Mouse (Mus musculus) hindbrain, embryonic 13.5 days (tissue): ENCODE measurements around the gene Klre1. TPM values are rescaled to one million over a fixed set of nuclear protein-coding genes. Genes with fewer than 3 reads are reported as not detected.
A peak's percentile ranks its signal among the peaks of the same experiment; 100 is the strongest.

ENCODE experiments used
- ATAC-seq: fragments of 200-750 bp; cut with Nextera tagmentation; 2 replicates; pipeline ENCODE4 v1.8.0; 2017; ENCODE audit warnings: moderate TSS enrichment; ENCODE audit not compliant: low FRiP score
- H3K27ac ChIP-seq: fragments of 300-500 bp; sonication (generic); 2 replicates; pipeline ENCODE4 v1.5.1; 2015; ENCODE audit warnings: inconsistent platforms, mild to moderate bottlenecking, moderate library complexity
- H3K27me3 ChIP-seq: fragments of 300-500 bp; sonication (generic); 2 replicates; pipeline ENCODE4 v1.6.1; 2015; ENCODE audit warnings: mild to moderate bottlenecking, inconsistent platforms
- H3K36me3 ChIP-seq: fragments of 300-500 bp; sonication (generic); 2 replicates; pipeline ENCODE4 v1.6.1; 2015; ENCODE audit warnings: mild to moderate bottlenecking, inconsistent platforms
- H3K4me1 ChIP-seq: fragments of 300-500 bp; sonication (generic); replicated peaks from 2 replicates; pipeline ENCODE4 v1.6.1; 2015; ENCODE audit warnings: inconsistent platforms
- H3K4me2 ChIP-seq: fragments of 300-500 bp; sonication (generic); 2 replicates; pipeline ENCODE4 v1.6.1; 2015; ENCODE audit warnings: inconsistent platforms, mild to moderate bottlenecking, moderate library complexity
- H3K4me3 ChIP-seq: fragments of 300-500 bp; sonication (generic); 2 replicates; pipeline ENCODE4 v1.5.1; 2015; ENCODE audit warnings: mild to moderate bottlenecking, inconsistent platforms
- H3K9ac ChIP-seq: fragments of 300-500 bp; sonication (generic); 2 replicates; pipeline ENCODE4 v1.6.1; 2015; ENCODE audit warnings: mild to moderate bottlenecking, inconsistent platforms
- H3K9me3 ChIP-seq: fragments of 300-500 bp; sonication (generic); 2 replicates; pipeline ENCODE4 v1.6.1; 2016; ENCODE audit warnings: inconsistent platforms
- WGBS: fragments of 180-500 bp; shearing (Covaris S2); methylation state at CpG from one replicate; pipeline ENCODE4 v1.1.7; 2015; 5-methylcytosine and 5-hydroxymethylcytosine counted together
- polyA plus RNA-seq: library from polyadenylated mRNA; unstranded; fragments of >200 nt; fragmentation: Nextera tagmentation; extraction: Ambion mirVana; gene quantifications from 2 replicates; pipeline ENCODE4 v1.2.1, GENCODE M21; 2015

The Klre1 gene
- polyA plus RNA-seq = 0.10 TPM in 1 of 2 replicates, not detected in the other

DNA sequence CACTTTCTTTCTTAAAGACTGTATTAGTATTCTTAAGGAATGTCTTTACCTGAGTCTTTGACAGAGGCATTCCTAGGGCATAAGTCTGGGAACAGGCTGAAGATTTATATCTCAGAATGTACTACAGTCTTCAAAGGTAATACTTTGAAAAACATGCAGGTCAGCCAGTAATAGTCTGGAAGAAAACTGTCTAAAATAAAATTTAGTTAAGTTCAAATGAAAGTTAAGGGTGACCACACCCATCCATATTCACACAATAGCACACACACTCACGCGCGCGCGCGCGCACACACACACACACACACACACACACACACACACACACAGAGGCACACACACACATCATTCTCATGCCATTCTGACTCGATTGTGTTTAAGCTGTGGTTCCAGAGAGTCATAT lies at the start of gene Klre1:
Gene Klre1, plus strand, starts transcription at position 301 of the 400 bp plus-strand sequence.
- Histone ChIP-seq H3K9ac (no peak within 1 kb of the TSS), H3K9me3 (no peaks in the 10 kb centered on the region), H3K27ac (no peak within 1 kb of the TSS), H3K27me3 (no peaks in the 10 kb centered on the region), H3K36me3 (no peaks in the 10 kb centered on the region), H3K4me3 (no peak within 1 kb of the TSS), H3K4me2 (no peak within 1 kb of the TSS), H3K4me1 (no peaks in the 10 kb centered on the region)
- ATAC-seq = no peak
- 93% methylated on average over 8 of the region's 8 CpGs for WGBS

DNA sequence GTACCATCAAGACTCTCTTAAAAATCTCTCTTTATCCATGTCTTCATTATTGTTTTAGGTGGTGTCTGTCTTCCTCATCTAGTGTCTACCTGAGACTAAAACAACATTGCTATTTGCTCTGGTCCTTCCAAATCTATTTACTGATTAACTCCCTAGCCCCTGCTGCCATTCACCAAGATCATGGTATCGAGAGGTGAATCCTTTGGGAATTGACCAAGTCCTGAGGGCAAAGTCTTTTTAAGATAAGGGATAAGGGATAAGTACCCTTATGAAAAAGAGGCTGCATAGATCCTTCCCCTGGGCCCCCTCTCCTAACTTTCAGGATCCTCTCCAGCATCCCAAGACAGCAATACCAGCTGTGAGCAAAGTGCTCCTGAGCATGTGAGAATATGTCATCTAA lies 48.1 kb upstream of the Klre1 start:
- Histone ChIP-seq H3K27me3 (no peaks in the 10 kb centered on the region), H3K9ac (no peak overlapping the region), H3K4me1 (peaks cover 9% of the 10 kb centered on the region), H3K36me3 (no peaks in the 10 kb centered on the region), H3K27ac (no peak overlapping the region), H3K9me3 (no peaks in the 10 kb centered on the region), H3K4me2 (no peak overlapping the region), H3K4me3 (no peak overlapping the region)
- WGBS = 79% methylated on average over 1 of the region's 1 CpGs
- ATAC-seq = no peak

DNA sequence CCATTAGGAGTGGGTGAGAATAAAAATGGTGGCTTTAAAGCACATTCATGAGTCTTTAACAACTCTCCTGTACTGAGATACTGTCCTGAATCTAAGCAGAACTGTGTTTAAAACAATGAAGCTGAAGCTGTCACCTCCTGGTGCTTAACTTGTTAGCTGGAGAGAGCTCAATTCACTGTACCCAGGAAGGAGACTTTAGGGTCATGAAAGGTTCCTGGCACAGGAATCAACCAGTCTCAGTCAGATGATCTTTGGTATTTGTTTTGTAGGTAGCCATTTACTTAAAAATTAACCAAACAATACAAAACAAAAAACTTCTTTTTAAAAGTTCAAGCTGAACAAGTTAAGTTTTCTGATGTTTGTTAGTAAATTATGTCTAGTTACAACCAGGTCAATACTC lies 47.4 kb upstream of the Klre1 start:
- Histone ChIP-seq H3K27ac (no peak overlapping the region), H3K4me1 (peaks cover 15% of the 10 kb centered on the region), H3K4me3 (no peak overlapping the region), H3K9ac (no peak overlapping the region), H3K4me2 (no peak overlapping the region), H3K9me3 (no peaks in the 10 kb centered on the region), H3K36me3 (no peaks in the 10 kb centered on the region), H3K27me3 (no peaks in the 10 kb centered on the region)
- ATAC-seq = no peak

- WGBS = 39% methylated on average over 7 of the region's 7 CpGs
- Histone ChIP-seq H3K9me3 (no peaks in the 10 kb centered on the region), H3K27ac (peak overlapping the region; percentile 91), H3K9ac (peak overlapping the region; percentile 94), H3K27me3 (no peaks in the 10 kb centered on the region), H3K36me3 (peaks cover 3% of the 10 kb centered on the region), H3K4me2 (peak overlapping the region; percentile 70), H3K4me3 (peak overlapping the region; percentile 91), H3K4me1 (peaks cover 35% of the 10 kb centered on the region)
- peak; percentile 34 for ATAC-seq
These were observed 45.2 kb upstream of the Klre1 start for GRCm38 (mm10) chr6:129532556-129532941.

GRCm38 (mm10) chr6:129532942-129533860 lies 44.5 kb upstream of the Klre1 start, which contains the start of gene Gabarapl1:
TSS of gene Gabarapl1 (plus strand) at chr6:129533160.
- Histone ChIP-seq H3K4me1 (peaks cover 36% of the 10 kb centered on the region), H3K9me3 (no peaks in the 10 kb centered on the region), H3K27ac (peak within 1 kb of the TSS; percentile 91), H3K4me2 (peak within 1 kb of the TSS; percentile 70), H3K4me3 (peak within 1 kb of the TSS; percentile 91), H3K9ac (peak within 1 kb of the TSS; percentile 94), H3K36me3 (peaks cover 10% of the 10 kb centered on the region), H3K27me3 (no peaks in the 10 kb centered on the region)
- ATAC-seq = peak; percentile 84
- under 1% methylated on average over 55 of the region's 55 CpGs for WGBS

- ATAC-seq = peak; percentile 62
- H3K4me2 ChIP-seq = peak overlapping the region; percentile 70
- peaks cover 36% of the 10 kb centered on the region for H3K4me1 ChIP-seq
- peak overlapping the region; percentile 94 for H3K9ac ChIP-seq
- no peaks in the 10 kb centered on the region for H3K27me3 ChIP-seq
- H3K9me3 ChIP-seq = no peaks in the 10 kb centered on the region
- H3K4me3 ChIP-seq = peak overlapping the region; percentile 91
- WGBS = 10% methylated on average over 9 of the region's 9 CpGs
- peaks cover 18% of the 10 kb centered on the region for H3K36me3 ChIP-seq
- peak overlapping the region; percentile 91 for H3K27ac ChIP-seq
These were observed 43.6 kb upstream of the Klre1 start for GRCm38 (mm10) chr6:129534057-129534456.

DNA sequence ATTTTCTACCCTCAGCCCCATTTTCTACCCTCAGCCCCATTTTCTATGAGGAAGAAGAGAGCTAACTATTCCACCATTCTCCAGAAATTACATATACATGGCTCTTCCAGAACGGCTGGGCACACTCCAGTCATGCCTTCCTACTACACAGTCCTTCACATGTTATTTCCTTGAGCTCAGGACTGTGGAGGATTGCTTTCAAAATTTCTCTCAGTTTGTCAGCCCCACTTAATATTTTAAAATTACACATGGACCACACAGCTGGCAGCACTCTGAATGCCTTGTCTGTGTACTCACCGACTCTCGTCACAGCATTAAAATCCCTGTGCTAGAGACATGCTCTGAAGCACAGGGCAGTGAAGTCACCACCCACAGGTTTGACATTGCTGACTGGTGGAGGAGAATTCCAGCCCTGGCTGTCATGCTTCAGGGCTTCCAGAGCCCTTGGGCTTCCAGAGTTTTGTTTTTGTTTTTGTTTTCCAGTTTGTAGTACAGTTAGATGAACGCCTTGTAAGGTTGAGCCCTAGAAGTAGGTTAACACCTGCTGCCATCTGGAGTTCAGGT lies 43.0 kb upstream of the Klre1 start:
- H3K4me1 ChIP-seq = peaks cover 36% of the 10 kb centered on the region
- peak; percentile 25 for ATAC-seq
- peak overlapping the region; percentile 94 for H3K9ac ChIP-seq
- no peaks in the 10 kb centered on the region for H3K9me3 ChIP-seq
- peak overlapping the region; percentile 91 for H3K4me3 ChIP-seq
- H3K36me3 ChIP-seq = peaks cover 25% of the 10 kb centered on the region
- H3K27me3 ChIP-seq = no peaks in the 10 kb centered on the region
- H3K4me2 ChIP-seq = peak overlapping the region; percentile 70
- H3K27ac ChIP-seq = peak overlapping the region; percentile 91
- WGBS = 55% methylated on average over 4 of the region's 4 CpGs

DNA sequence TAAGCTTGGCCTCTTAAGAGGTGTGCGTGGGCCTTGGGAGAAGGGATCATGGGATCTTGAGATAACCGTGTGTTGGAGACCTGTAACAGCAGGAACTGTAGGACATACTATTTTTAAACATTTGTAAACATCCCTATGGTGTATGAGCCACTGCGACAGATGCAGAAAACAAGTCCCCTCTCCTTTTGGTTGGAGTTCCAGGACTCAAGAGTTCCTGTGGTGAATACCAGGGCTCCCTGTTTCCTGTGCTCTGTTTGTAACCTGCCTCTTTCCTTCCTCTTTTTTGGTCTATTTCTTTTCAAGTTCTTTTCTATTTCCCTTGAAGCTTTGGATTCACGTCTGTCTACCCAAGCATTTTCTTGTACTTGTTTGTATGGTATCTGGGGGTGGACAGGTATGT lies 42.0 kb upstream of the Klre1 start:
- H3K9ac ChIP-seq = peak overlapping the region; percentile 94
- no peaks in the 10 kb centered on the region for H3K9me3 ChIP-seq
- peak overlapping the region; percentile 70 for H3K4me2 ChIP-seq
- peaks cover 36% of the 10 kb centered on the region for H3K4me1 ChIP-seq
- H3K36me3 ChIP-seq = peaks cover 35% of the 10 kb centered on the region
- no peak for ATAC-seq
- no peaks in the 10 kb centered on the region for H3K27me3 ChIP-seq
- WGBS = 80% methylated on average over 4 of the region's 4 CpGs
- H3K27ac ChIP-seq = no peak overlapping the region
- H3K4me3 ChIP-seq = peak overlapping the region; percentile 91

GRCm38 (mm10) chr6:129538555-129538954 lies 39.1 kb upstream of the Klre1 start:
- Histone ChIP-seq H3K4me1 (peaks cover 36% of the 10 kb centered on the region), H3K36me3 (peaks cover 55% of the 10 kb centered on the region), H3K4me3 (no peak overlapping the region), H3K27me3 (no peaks in the 10 kb centered on the region), H3K4me2 (no peak overlapping the region), H3K9ac (no peak overlapping the region), H3K9me3 (no peaks in the 10 kb centered on the region), H3K27ac (no peak overlapping the region)
- no peak for ATAC-seq
- WGBS = 96% methylated on average over 6 of the region's 6 CpGs

DNA sequence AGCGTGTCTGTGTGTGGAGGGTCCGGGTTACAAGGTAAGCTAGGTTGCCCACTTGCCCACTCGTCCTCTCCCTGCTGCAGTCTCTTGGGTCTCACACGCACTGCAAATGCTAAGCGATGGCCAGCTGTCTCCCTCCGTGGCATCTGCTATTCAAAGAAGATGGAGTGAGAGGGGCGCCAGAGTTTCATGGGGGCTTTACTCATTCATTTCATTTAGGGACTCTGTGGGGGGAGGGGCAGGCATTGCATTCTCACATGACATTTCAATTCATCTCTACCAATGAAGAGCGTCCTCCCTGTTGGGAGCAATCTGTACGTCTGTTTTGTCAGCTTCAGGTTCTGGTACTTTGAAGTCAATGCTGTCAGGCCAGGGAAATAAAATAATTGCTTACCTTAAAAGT lies 35.8 kb upstream of the Klre1 start:
- peaks cover 17% of the 10 kb centered on the region for H3K4me1 ChIP-seq
- WGBS = 37% methylated on average over 9 of the region's 9 CpGs
- H3K4me3 ChIP-seq = no peak overlapping the region
- peaks cover 55% of the 10 kb centered on the region for H3K36me3 ChIP-seq
- no peak overlapping the region for H3K9ac ChIP-seq
- ATAC-seq = no peak
- H3K27ac ChIP-seq = no peak overlapping the region; the same call in 1 of the 2 replicates
- no peaks in the 10 kb centered on the region for H3K27me3 ChIP-seq
- H3K4me2 ChIP-seq = no peak overlapping the region
- H3K9me3 ChIP-seq = no peaks in the 10 kb centered on the region

GRCm38 (mm10) chr6:129542540-129542939 lies 35.2 kb upstream of the Klre1 start:
- Histone ChIP-seq H3K4me3 (no peak overlapping the region), H3K9me3 (no peaks in the 10 kb centered on the region), H3K4me2 (no peak overlapping the region), H3K36me3 (peaks cover 52% of the 10 kb centered on the region), H3K4me1 (peaks cover 13% of the 10 kb centered on the region; the same call in 1 of the 2 replicates), H3K27me3 (no peaks in the 10 kb centered on the region), H3K9ac (no peak overlapping the region), H3K27ac (no peak overlapping the region)
- ATAC-seq = no peak
- 93% methylated on average over 3 of the region's 3 CpGs for WGBS

- WGBS = 57% methylated on average over 6 of the region's 6 CpGs
- H3K4me3 ChIP-seq = no peak overlapping the region
- H3K4me1 ChIP-seq = peaks cover 12% of the 10 kb centered on the region; the same call in 1 of the 2 replicates
- H3K9me3 ChIP-seq = no peaks in the 10 kb centered on the region
- H3K27me3 ChIP-seq = no peaks in the 10 kb centered on the region
- ATAC-seq = peak; percentile 80
- H3K36me3 ChIP-seq = peaks cover 38% of the 10 kb centered on the region
- no peak overlapping the region for H3K9ac ChIP-seq
- H3K27ac ChIP-seq = peak overlapping the region; percentile 26; the same call in 1 of the 2 replicates
- no peak overlapping the region for H3K4me2 ChIP-seq
These were observed 33.7 kb upstream of the Klre1 start for GRCm38 (mm10) chr6:129543709-129544606.
